Mouse (Mus musculus): ENCODE data around the gene Ablim1.

DNA sequence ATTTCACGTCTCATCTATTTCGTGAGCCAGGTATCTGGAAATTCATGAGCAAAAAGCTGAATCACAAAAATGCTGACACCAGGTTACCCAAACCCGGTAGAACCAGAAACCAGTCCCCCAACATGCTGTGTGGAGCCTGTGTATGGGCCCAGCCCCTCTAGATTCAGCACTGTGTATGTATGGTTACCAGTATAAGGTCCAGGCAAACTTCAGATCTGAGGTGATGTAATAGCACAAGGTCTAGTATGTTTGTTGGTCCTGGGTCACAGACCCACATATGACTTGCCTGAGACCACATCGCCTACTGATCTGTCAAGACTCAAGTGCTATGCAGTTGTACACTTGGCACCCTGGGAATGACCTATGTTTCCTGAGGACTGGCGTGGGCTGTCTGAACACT, 143.8 kb downstream of the Ablim1 start:
- TF ChIP-seq POLR2A (IDR thresholded peaks at IDR 0.05; ENCODE audit: insufficient read depth, low read length) (no peak), CTCF (IDR thresholded peaks at IDR 0.05; ENCODE audit: low read depth, low read length) (no peak), EP300 (IDR thresholded peaks at IDR 0.05; ENCODE audit: insufficient read depth, low read depth, low read length) (no peak)
